Mouse (Mus musculus) bone marrow macrophage, adult 2 months (primary cell): ENCODE measurements around the gene Plpp2.

Experiments used
- CTCF ChIP-seq: IDR thresholded peaks from 2 replicates; pipeline ENCODE4 v1.5.1; 2012; ENCODE audit warnings: low read depth, mild to moderate bottlenecking, low read length, moderate library complexity
- POLR2A ChIP-seq: IDR thresholded peaks from 2 replicates; pipeline ENCODE4 v1.6.1; 2012; ENCODE audit warnings: mild to moderate bottlenecking, low read depth, low read length, borderline replicate concordance

DNA sequence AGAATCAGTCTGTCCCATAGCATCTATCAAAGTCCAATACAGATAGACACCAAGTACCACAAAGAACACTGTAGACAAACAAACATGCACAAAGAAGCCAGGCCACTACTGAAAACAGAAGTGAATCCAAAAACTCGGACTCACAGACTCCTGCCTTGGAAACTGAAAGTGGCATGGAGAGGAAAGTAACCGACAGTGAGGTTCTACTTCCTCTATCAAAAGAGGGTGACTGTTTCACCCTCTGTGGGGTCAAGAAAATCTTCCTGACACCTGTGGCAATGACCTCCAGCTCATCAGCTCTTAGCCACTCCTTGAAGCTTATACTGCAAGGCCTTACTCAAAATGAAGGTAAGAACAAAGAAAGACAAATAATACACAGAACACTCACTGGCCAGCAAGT is 26.9 kb downstream of the Plpp2 start:
- no peak for TF ChIP-seq CTCF
- TF ChIP-seq POLR2A, result no peak
